Mouse (Mus musculus) subcutaneous adipose tissue, adult 2 months (tissue): Measurements from ENCODE around the gene Akirin2. TPM values are rescaled to one million over a fixed set of nuclear protein-coding genes. Genes with fewer than 3 reads are reported as not detected.

Source experiments
- polyA plus RNA-seq: library from polyadenylated mRNA; depleted of rRNA; stranded (reverse); fragments of >200 nt; gene quantifications from 2 replicates; pipeline ENCODE4 v1.2.3, GENCODE M21; 2012; ENCODE audit warnings: low replicate concordance; rRNA removed

Akirin2 gene
- polyA plus RNA-seq, result 20.6 and 30.3 TPM in 2 replicates

GRCm38 (mm10) chr4:34550748-34551097 is at the start of gene Akirin2:
TSS of gene Akirin2 (plus strand) at chr4:34550937.

DNA sequence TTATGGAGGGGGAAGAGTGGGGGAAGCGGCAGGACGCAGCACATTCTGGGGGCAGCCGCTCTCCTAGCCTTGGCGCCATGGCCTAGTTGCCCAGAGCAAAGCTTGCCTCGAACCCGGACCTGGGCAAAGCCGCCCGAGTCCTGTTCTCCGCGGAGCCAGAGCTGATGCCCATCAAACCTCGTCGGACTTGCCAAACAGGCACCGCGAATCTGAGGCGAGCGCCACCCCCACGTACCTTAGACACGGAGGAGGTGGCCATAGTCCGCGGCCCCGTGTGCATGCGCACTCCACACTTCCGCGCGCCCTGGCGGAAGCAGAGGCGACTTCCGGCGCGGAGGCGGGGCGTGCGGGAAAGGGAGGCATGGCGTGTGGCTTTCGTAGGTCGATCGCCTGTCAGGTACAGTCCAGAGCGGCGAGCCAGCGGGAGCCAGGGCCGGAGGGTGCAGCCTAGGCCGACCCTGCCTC is 63.9 kb downstream of the Akirin2 start, which contains the start of the genes Orc3 and Rars2:
Orc3 (minus strand) TSS at position 315 of the 465 bp plus-strand sequence.
Rars2 (plus strand) TSS at position 328 of the 465 bp plus-strand sequence.

Other genes starting within 250 kb of the Akirin2 start
- gene Orc3, start 64.0 kb downstream of the Akirin2 start, polyA plus RNA-seq, result 29.1 and 33.8 TPM in 2 replicates
- 13.0 and 13.2 TPM in 2 replicates for gene Rars2, start 64.0 kb downstream of the Akirin2 start, polyA plus RNA-seq
- gene Slc35a1, start 136.5 kb downstream of the Akirin2 start, polyA plus RNA-seq, result 15.6 and 16.8 TPM in 2 replicates
- gene Cfap206, start 179.3 kb downstream of the Akirin2 start, polyA plus RNA-seq, result 0.06 TPM in 1 of 2 replicates, not detected in the other
- gene Gm136, start 205.3 kb downstream of the Akirin2 start, polyA plus RNA-seq, result not detected in 2 replicates
- gene Smim8, start 227.5 kb downstream of the Akirin2 start, polyA plus RNA-seq, result 6.3 and 9.1 TPM in 2 replicates